Mouse (Mus musculus) intestine, embryonic 16.5 days (tissue): ENCODE data around the gene Dgkh. TPM values are rescaled to one million over a fixed set of nuclear protein-coding genes. Genes with fewer than 3 reads are reported as not detected.
A peak's percentile ranks its signal among the peaks of the same experiment; 100 is the strongest.

Experiments used
- ATAC-seq: fragments of 200-750 bp; cut with Nextera tagmentation; 2 replicates; pipeline ENCODE4 v1.8.0; 2017; ENCODE audit warnings: moderate TSS enrichment, moderate library complexity
- H3K27ac ChIP-seq: fragments of 300-500 bp; sonication (generic); 2 replicates; pipeline ENCODE4 v1.5.1; 2014; ENCODE audit warnings: mild to moderate bottlenecking, low read length
- H3K27me3 ChIP-seq: fragments of 300-500 bp; sonication (generic); replicated peaks from 2 replicates; pipeline ENCODE4 v1.6.1; 2014; ENCODE audit warnings: low read length, control low read depth, mixed read lengths; ENCODE audit not compliant: control insufficient read depth, insufficient read depth
- H3K36me3 ChIP-seq: fragments of 300-500 bp; sonication (generic); 2 replicates; pipeline ENCODE4 v1.6.1; 2014; ENCODE audit warnings: low read length, control low read depth; ENCODE audit not compliant: control insufficient read depth, insufficient read depth
- H3K4me1 ChIP-seq: fragments of 300-500 bp; sonication (generic); 2 replicates; pipeline ENCODE4 v1.6.1; 2014; ENCODE audit warnings: low read length, control low read depth, mixed read lengths; ENCODE audit not compliant: control insufficient read depth, insufficient read depth
- H3K4me2 ChIP-seq: fragments of 300-500 bp; sonication (generic); 2 replicates; pipeline ENCODE4 v1.6.1; 2014; ENCODE audit warnings: low read depth, low read length, control low read depth
- H3K4me3 ChIP-seq: fragments of 300-500 bp; sonication (generic); 2 replicates; pipeline ENCODE4 v1.5.1; 2014; ENCODE audit warnings: mild to moderate bottlenecking, low read length
- H3K9ac ChIP-seq: fragments of 300-500 bp; sonication (generic); 2 replicates; pipeline ENCODE4 v1.6.1; 2014; ENCODE audit warnings: low read depth, low read length
- H3K9me3 ChIP-seq: fragments of 300-500 bp; sonication (generic); 2 replicates; pipeline ENCODE4 v1.6.1; 2016; ENCODE audit warnings: low read length, control low read depth; ENCODE audit not compliant: control insufficient read depth
- WGBS: fragments of 180-500 bp; shearing (Covaris S2); extraction: QIAGEN DNeasy Blood & Tissue Kit; methylation state at CpG from one replicate; pipeline ENCODE4 v1.1.7; 2014; 5-methylcytosine and 5-hydroxymethylcytosine counted together
- polyA plus RNA-seq: library from polyadenylated mRNA; unstranded; fragments of >200 nt; fragmentation: Nextera tagmentation; extraction: Ambion mirVana; gene quantifications from 2 replicates; pipeline ENCODE4 v1.2.1, GENCODE M21; 2015

Gene Dgkh
- polyA plus RNA-seq, 1 experiment from 2014 or later: 0.68 TPM

DNA sequence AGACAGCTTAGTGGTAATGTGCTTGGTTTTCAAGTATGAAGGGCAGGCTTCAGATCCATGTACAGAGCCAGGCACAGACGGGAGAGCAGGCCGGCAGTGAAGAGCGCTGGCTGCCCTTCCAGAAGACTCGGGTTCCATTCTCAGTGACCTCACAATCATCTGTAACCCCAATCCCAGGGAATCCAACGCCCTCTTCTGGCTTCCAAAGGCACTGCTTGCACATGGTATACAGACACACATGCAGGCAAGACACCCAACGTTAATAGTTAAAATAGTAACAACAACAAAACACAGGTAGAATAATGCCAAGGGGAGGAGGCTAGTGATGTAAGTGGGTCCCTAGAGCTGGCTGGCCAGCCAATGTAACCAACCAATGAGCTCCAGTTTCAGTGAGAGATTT, 29.2 kb downstream of the Dgkh start:
- 82% methylated on average over 6 of the region's 6 CpGs for WGBS
- Histone ChIP-seq H3K9me3 (peaks cover 2% of the 10 kb centered on the region; the same call in 1 of the 2 replicates), H3K4me2 (no peak overlapping the region), H3K4me3 (no peak overlapping the region), H3K9ac (no peak overlapping the region), H3K4me1 (peaks cover 8% of the 10 kb centered on the region), H3K27me3 (no peaks in the 10 kb centered on the region), H3K36me3 (no peaks in the 10 kb centered on the region), H3K27ac (no peak overlapping the region)
- no peak for ATAC-seq

DNA sequence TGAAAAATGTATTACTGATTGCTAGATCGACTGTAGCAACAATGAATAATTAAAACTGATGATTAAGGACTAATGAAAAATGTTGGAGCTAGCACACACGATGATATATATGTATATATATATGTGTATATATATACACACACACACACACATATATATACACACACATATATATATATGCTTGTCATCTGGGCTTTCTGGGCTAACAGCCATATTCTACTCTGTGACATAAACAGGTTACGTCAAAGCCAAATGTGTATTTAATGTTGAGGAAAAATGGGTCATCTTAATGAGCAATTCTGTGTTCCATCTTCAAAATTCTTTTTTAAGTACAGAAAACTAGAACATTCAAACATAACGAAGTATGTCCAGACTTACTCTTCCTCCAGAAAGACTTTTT, 30.5 kb downstream of the Dgkh start:
- Histone ChIP-seq H3K27ac (no peak overlapping the region), H3K9ac (no peak overlapping the region), H3K27me3 (no peaks in the 10 kb centered on the region), H3K9me3 (peaks cover 3% of the 10 kb centered on the region; the same call in 1 of the 2 replicates), H3K4me2 (no peak overlapping the region), H3K4me1 (peaks cover 8% of the 10 kb centered on the region), H3K4me3 (no peak overlapping the region), H3K36me3 (no peaks in the 10 kb centered on the region)
- ATAC-seq: peak; percentile 40; the same call in 1 of the 2 replicates
- 48% methylated on average over 4 of the region's 4 CpGs for WGBS

- 44% methylated on average over 8 of the region's 8 CpGs for WGBS
- Histone ChIP-seq H3K27me3 (no peaks in the 10 kb centered on the region), H3K36me3 (no peaks in the 10 kb centered on the region), H3K9ac (no peak overlapping the region), H3K27ac (peak overlapping the region; percentile 45; the same call in 1 of the 2 replicates), H3K4me3 (no peak overlapping the region), H3K4me1 (peaks cover 8% of the 10 kb centered on the region), H3K9me3 (peaks cover 3% of the 10 kb centered on the region; the same call in 1 of the 2 replicates), H3K4me2 (no peak overlapping the region)
- ATAC-seq: no peak
Observed at GRCm38 (mm10) chr14:78701501-78701900, 31.1 kb downstream of the Dgkh start.

- no peak overlapping the region for H3K9ac ChIP-seq
- H3K36me3 ChIP-seq: no peaks in the 10 kb centered on the region
- no peak overlapping the region for H3K4me3 ChIP-seq
- H3K4me2 ChIP-seq: no peak overlapping the region
- H3K27ac ChIP-seq: peak overlapping the region; percentile 45; the same call in 1 of the 2 replicates
- WGBS: 47% methylated on average over 9 of the region's 9 CpGs
- H3K4me1 ChIP-seq: peaks cover 8% of the 10 kb centered on the region
- no peaks in the 10 kb centered on the region for H3K27me3 ChIP-seq
- H3K9me3 ChIP-seq: peaks cover 3% of the 10 kb centered on the region; the same call in 1 of the 2 replicates
- no peak for ATAC-seq
Observed at GRCm38 (mm10) chr14:78701087-78701486, 31.5 kb downstream of the Dgkh start.

DNA sequence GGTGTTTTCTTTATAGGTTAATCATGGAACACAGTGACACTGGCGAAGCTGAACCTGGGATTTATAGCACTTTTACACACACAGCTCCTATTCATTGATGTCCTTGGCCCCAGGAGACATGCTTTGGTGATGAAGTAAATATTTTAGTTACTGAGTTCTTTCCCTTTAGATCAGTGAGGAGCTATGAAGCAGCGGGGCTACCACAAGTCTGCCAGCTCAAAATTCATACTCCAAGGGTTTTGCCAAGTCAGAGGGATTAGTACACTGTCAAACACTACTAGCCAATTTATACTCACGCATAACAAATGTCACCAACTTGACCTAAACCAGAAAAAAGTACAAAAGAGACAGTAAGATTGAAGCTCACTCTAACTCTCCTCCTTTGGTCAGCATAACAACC, 32.9 kb downstream of the Dgkh start:
- Histone ChIP-seq H3K27me3 (no peaks in the 10 kb centered on the region), H3K9ac (no peak overlapping the region), H3K9me3 (peaks cover 3% of the 10 kb centered on the region; the same call in 1 of the 2 replicates), H3K4me2 (no peak overlapping the region), H3K4me3 (no peak overlapping the region), H3K27ac (no peak overlapping the region), H3K4me1 (peaks cover 8% of the 10 kb centered on the region), H3K36me3 (no peaks in the 10 kb centered on the region)
- 57% methylated on average over 3 of the region's 3 CpGs for WGBS
- ATAC-seq: no peak

GRCm38 (mm10) chr14:78699196-78699595, 33.4 kb downstream of the Dgkh start:
- Histone ChIP-seq H3K9ac (no peak overlapping the region), H3K9me3 (peaks cover 3% of the 10 kb centered on the region; the same call in 1 of the 2 replicates), H3K36me3 (no peaks in the 10 kb centered on the region), H3K4me3 (no peak overlapping the region), H3K27me3 (no peaks in the 10 kb centered on the region), H3K4me1 (peaks cover 8% of the 10 kb centered on the region), H3K4me2 (no peak overlapping the region), H3K27ac (no peak overlapping the region)
- WGBS: 74% methylated on average over 5 of the region's 5 CpGs
- no peak for ATAC-seq

GRCm38 (mm10) chr14:78694121-78694520, 38.5 kb downstream of the Dgkh start:
- no peaks in the 10 kb centered on the region for H3K36me3 ChIP-seq
- WGBS: 93% methylated on average over 8 of the region's 8 CpGs
- H3K27ac ChIP-seq: no peak overlapping the region
- H3K27me3 ChIP-seq: no peaks in the 10 kb centered on the region
- no peaks in the 10 kb centered on the region for H3K4me1 ChIP-seq
- H3K9ac ChIP-seq: no peak overlapping the region
- H3K9me3 ChIP-seq: peaks cover 3% of the 10 kb centered on the region; the same call in 1 of the 2 replicates
- no peak for ATAC-seq
- no peak overlapping the region for H3K4me3 ChIP-seq
- H3K4me2 ChIP-seq: no peak overlapping the region

DNA sequence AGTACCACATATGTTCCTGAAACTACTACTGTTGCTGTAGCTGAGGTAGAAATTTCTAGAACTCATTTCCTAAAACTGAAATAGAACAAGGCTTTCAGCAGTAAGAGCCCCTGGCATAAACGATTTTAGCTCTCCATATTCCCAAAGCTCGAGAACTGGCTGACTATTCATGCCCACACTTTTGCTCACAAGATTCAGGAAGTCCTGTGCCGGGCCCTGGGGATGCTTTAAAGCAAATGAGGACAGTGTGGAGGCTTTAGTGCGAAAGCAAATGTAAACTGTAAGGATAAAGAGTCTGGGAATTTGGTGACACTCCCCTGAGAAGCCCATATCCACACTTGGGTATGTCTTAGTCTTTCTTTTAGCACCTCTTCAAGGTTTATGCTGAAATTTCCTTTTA, 40.0 kb downstream of the Dgkh start:
- no peak for ATAC-seq
- 55% methylated on average over 4 of the region's 4 CpGs for WGBS

GRCm38 (mm10) chr14:78691926-78692487, 40.6 kb downstream of the Dgkh start:
- no peak overlapping the region for H3K4me3 ChIP-seq

More for the DNA sequence above, 40.0 kb downstream of the Dgkh start:
- no peak overlapping the region for H3K4me2 ChIP-seq
- no peaks in the 10 kb centered on the region for H3K36me3 ChIP-seq
- H3K9me3 ChIP-seq: no peaks in the 10 kb centered on the region
- H3K27ac ChIP-seq: no peak overlapping the region
- H3K4me3 ChIP-seq: no peak overlapping the region
- H3K27me3 ChIP-seq: no peaks in the 10 kb centered on the region
- no peaks in the 10 kb centered on the region for H3K4me1 ChIP-seq
- no peak overlapping the region for H3K9ac ChIP-seq

GRCm38 (mm10) chr14:78690883-78691282, 41.7 kb downstream of the Dgkh start:
- Histone ChIP-seq H3K36me3 (no peaks in the 10 kb centered on the region), H3K4me3 (no peak overlapping the region), H3K4me1 (no peaks in the 10 kb centered on the region), H3K9ac (no peak overlapping the region), H3K27me3 (no peaks in the 10 kb centered on the region), H3K4me2 (no peak overlapping the region), H3K27ac (no peak overlapping the region), H3K9me3 (no peaks in the 10 kb centered on the region)
- 49% methylated on average over 1 of the region's 1 CpGs for WGBS
- ATAC-seq: no peak

More at GRCm38 (mm10) chr14:78691926-78692487, 40.6 kb downstream of the Dgkh start:
- Histone ChIP-seq H3K9ac (no peak overlapping the region), H3K36me3 (no peaks in the 10 kb centered on the region), H3K9me3 (no peaks in the 10 kb centered on the region), H3K27ac (no peak overlapping the region), H3K4me2 (no peak overlapping the region), H3K4me1 (no peaks in the 10 kb centered on the region), H3K27me3 (no peaks in the 10 kb centered on the region)
- no peak for ATAC-seq
- WGBS: 61% methylated on average over 5 of the region's 5 CpGs
